Mouse (Mus musculus) small intestine, adult 2 months (tissue): ENCODE measurements around the gene Rerg.

Source experiments
- CTCF ChIP-seq: fragments of 200-500 bp; IDR thresholded peaks from 2 replicates; pipeline ENCODE4 v1.5.1; 2012; ENCODE audit warnings: low read depth, mild to moderate bottlenecking, control low read depth, inconsistent platforms, low read length, moderate library complexity, mixed read lengths; ENCODE audit not compliant: insufficient replicate concordance, insufficient read length; ENCODE audit errors: extremely low read depth
- POLR2A ChIP-seq: fragments of 200-500 bp; IDR thresholded peaks from 2 replicates; pipeline ENCODE4 v1.6.1; 2012; ENCODE audit warnings: low read depth, mild to moderate bottlenecking, control low read depth, inconsistent platforms, low read length, moderate library complexity

DNA sequence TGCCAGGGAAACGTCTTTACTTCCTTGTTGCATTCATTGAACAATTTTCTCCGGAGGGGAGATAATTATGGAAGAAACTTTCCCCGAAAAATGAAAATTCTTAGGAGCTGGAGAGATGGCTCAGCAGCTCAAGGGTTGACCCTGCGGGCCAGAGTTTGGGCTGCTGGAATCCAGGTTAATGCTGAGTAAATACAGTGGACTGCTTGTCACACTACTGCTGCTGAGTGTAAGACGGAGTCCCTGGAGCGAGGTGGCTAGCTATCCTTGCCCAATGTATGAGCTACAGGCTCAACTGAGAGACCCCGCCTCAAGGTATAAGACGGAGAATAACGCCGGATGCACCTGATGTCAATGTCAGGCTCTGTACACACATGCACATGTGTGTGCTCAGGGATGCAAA, 40.7 kb upstream of the Rerg start:
- no peak for TF ChIP-seq POLR2A
- TF ChIP-seq CTCF, result no peak
